Mouse (Mus musculus): Measurements from ENCODE around the gene Shoc2. TPM values are rescaled to one million over a fixed set of nuclear protein-coding genes. Genes with fewer than 3 reads are reported as not detected.

Gene Shoc2
- total RNA-seq, 2 experiments from 2014 or later: 67.1 to 70.3 TPM

- no peak for ATAC-seq (ENCODE audit: poor library complexity, severe bottlenecking)
These were observed 132.6 kb downstream of the Shoc2 start for GRCm38 (mm10) chr19:54076362-54077349.

GRCm38 (mm10) chr19:54081303-54081702 is 137.2 kb downstream of the Shoc2 start:
- no peak for ATAC-seq (ENCODE audit: poor library complexity, severe bottlenecking)

- ATAC-seq (ENCODE audit: poor library complexity, severe bottlenecking): no peak
These were observed 137.6 kb downstream of the Shoc2 start for GRCm38 (mm10) chr19:54081716-54082165.

Other genes with a start within 250 kb of the Shoc2 start
- 60.2 and 73.4 TPM in 2 replicates for gene Pdcd4, start 52.1 kb upstream of the Shoc2 start, total RNA-seq (2015)
- gene Pdcd4, start 52.1 kb upstream of the Shoc2 start, total RNA-seq (2017): 79.2 and 85.9 TPM in 2 replicates
- 154 and 163 TPM in 2 replicates for gene Bbip1, start 321 bp downstream of the Shoc2 start, total RNA-seq (2015)
- gene Bbip1, start 321 bp downstream of the Shoc2 start, total RNA-seq (2017): 77.1 and 79.1 TPM in 2 replicates
- not detected in 2 replicates for gene Adra2a, start 99.8 kb downstream of the Shoc2 start, total RNA-seq (2015)
- not detected in 2 replicates for gene Adra2a, start 99.8 kb downstream of the Shoc2 start, total RNA-seq (2017)

Data from megakaryocyte, adult 5-6 weeks (primary cell).